Mouse (Mus musculus) forebrain, embryonic 13.5 days (tissue): ENCODE measurements around the gene Olfr1445. TPM values are rescaled to one million over a fixed set of nuclear protein-coding genes. Genes with fewer than 3 reads are reported as not detected.

ENCODE experiments used
- ATAC-seq: fragments of 200-750 bp; cut with Nextera tagmentation; 2 replicates; pipeline ENCODE4 v1.8.0; 2017
- H3K27ac ChIP-seq: fragments of 300-500 bp; sonication (generic); 2 replicates; pipeline ENCODE4 v1.5.1; 2015; ENCODE audit warnings: inconsistent platforms, mild to moderate bottlenecking, moderate library complexity
- H3K27me3 ChIP-seq: fragments of 300-500 bp; sonication (generic); 2 replicates; pipeline ENCODE4 v1.6.1; 2015; ENCODE audit warnings: mild to moderate bottlenecking, inconsistent platforms
- H3K36me3 ChIP-seq: fragments of 300-500 bp; sonication (generic); 2 replicates; pipeline ENCODE4 v1.6.1; 2015; ENCODE audit warnings: mild to moderate bottlenecking, inconsistent platforms; ENCODE audit not compliant: poor library complexity, severe bottlenecking
- H3K4me1 ChIP-seq: fragments of 300-500 bp; sonication (generic); 2 replicates; pipeline ENCODE4 v1.6.1; 2015; ENCODE audit warnings: inconsistent platforms
- H3K4me2 ChIP-seq: fragments of 300-500 bp; sonication (generic); 2 replicates; pipeline ENCODE4 v1.6.1; 2015; ENCODE audit warnings: inconsistent platforms, mild to moderate bottlenecking, moderate library complexity
- H3K4me3 ChIP-seq: fragments of 300-500 bp; sonication (generic); 2 replicates; pipeline ENCODE4 v1.5.1; 2015; ENCODE audit warnings: mild to moderate bottlenecking, inconsistent platforms
- H3K9ac ChIP-seq: fragments of 300-500 bp; sonication (generic); 2 replicates; pipeline ENCODE4 v1.6.1; 2015; ENCODE audit warnings: mild to moderate bottlenecking, inconsistent platforms
- H3K9me3 ChIP-seq: fragments of 300-500 bp; sonication (generic); replicated peaks from 2 replicates; pipeline ENCODE4 v1.6.1; 2016; ENCODE audit warnings: inconsistent platforms
- WGBS: fragments of 180-500 bp; shearing (Covaris S2); methylation state at CpG from one replicate; pipeline ENCODE4 v1.1.7; 2015; 5-methylcytosine and 5-hydroxymethylcytosine counted together
- polyA plus RNA-seq: library from polyadenylated mRNA; unstranded; fragments of >200 nt; fragmentation: Nextera tagmentation; extraction: Ambion mirVana; gene quantifications from 2 replicates; pipeline ENCODE4 v1.2.1, GENCODE M21; 2015

The Olfr1445 gene
- polyA plus RNA-seq, result not detected in 2 replicates

DNA sequence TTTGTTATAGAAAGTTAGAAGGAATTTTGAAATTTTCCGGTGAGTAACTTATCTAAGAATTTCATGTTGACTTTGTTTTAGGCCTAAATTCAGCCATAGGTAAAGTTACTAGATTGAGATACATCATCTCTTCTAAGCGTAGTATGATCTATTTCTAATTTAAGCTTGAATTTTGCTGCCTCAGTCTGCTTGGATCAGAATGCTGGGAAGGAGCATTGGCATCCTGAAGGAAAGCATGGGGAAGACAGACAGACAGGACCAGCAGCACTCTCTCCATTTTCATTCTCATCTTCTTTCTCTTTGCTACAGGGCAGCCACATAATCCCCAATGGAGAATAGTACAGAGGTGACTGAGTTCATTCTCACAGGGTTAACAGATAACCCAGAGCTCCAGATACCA, at the start of gene Olfr1445:
TSS of gene Olfr1445 (plus strand) at position 301 of the 400 bp plus-strand sequence.
- Histone ChIP-seq H3K4me3 (no peak within 1 kb of the TSS), H3K4me1 (no peaks in the 10 kb centered on the region), H3K4me2 (no peak within 1 kb of the TSS), H3K27me3 (no peaks in the 10 kb centered on the region), H3K27ac (no peak within 1 kb of the TSS), H3K9me3 (peaks cover under 1% of the 10 kb centered on the region; the same call in 1 of the 2 replicates), H3K36me3 (no peaks in the 10 kb centered on the region), H3K9ac (no peak within 1 kb of the TSS)
- ATAC-seq, result no peak
- WGBS, result 85% methylated on average over 2 of the region's 2 CpGs

DNA sequence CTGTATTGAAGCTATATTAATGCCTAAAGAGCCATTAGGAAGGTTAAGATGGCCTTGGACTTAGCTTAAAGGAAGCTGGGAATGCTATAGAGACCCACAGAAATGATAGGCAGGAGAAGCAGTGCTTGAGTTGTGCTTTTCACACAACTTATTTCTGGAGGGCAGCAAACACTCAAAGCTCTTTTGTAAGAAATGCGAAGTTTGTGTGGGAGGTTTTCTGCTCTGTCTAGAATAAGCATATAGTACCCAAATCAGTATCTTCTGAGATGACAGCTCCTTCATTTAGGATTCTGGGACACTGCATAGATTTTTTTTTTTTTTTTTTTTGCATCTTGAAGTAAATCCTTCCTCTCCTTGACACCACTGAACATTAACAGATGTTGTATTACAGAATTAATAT, 45.1 kb upstream of the Olfr1445 start:
- ATAC-seq, result no peak
- no peaks in the 10 kb centered on the region for H3K9me3 ChIP-seq
- 90% methylated on average over 1 of the region's 1 CpGs for WGBS
- H3K4me3 ChIP-seq, result no peak overlapping the region
- H3K4me2 ChIP-seq, result no peak overlapping the region
- no peak overlapping the region for H3K27ac ChIP-seq
- no peaks in the 10 kb centered on the region for H3K36me3 ChIP-seq
- H3K27me3 ChIP-seq, result no peaks in the 10 kb centered on the region
- H3K9ac ChIP-seq, result no peak overlapping the region
- H3K4me1 ChIP-seq, result no peaks in the 10 kb centered on the region

DNA sequence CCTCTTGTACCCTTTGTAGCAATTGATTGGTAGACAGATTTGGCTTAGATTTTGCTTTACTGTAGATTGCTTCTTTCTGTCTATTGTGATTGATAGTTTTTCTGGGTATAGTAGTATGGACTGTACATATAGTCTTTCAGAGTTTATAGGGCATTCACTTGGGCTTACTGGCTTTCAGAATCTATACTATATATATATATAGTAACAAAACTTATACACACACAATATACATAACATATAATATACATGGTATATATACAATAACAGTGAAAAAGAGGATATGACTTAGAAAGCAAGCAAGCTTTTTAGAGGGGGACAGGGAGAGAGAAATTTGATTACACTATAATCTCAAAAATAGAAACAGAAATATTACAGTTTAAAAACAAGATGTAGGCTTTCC, 37.3 kb upstream of the Olfr1445 start, which contains the start of gene Gm5244:
TSS of gene Gm5244 (plus strand) at position 301 of the 400 bp plus-strand sequence.
- Histone ChIP-seq H3K4me3 (no peak within 1 kb of the TSS), H3K27ac (no peak within 1 kb of the TSS), H3K4me1 (no peaks in the 10 kb centered on the region), H3K36me3 (no peaks in the 10 kb centered on the region), H3K27me3 (no peaks in the 10 kb centered on the region), H3K4me2 (no peak within 1 kb of the TSS), H3K9me3 (peaks cover 3% of the 10 kb centered on the region; the same call in 1 of the 2 replicates), H3K9ac (no peak within 1 kb of the TSS)
- ATAC-seq, result no peak

DNA sequence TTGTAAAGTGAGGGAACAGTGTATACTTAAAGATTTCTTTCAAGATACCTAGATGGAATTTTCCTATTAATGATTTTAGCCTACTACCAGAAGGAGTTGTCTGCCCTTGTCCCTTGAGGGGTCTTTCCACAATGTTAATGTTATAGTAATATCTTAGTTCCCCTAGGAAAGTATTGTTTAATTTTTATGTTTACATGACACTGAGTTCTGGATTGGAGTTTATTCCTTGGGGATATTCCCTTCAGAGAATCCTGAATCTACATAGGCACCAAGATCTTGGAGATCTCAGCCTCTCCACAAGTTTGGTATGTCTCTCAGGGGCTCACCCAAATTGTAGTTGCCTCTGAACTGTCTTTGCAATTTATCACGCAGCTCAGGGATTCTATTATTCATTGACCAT, 26.7 kb upstream of the Olfr1445 start, which contains the start of gene Olfr1444:
TSS of gene Olfr1444 (plus strand) at position 301 of the 400 bp plus-strand sequence.
- H3K4me3 ChIP-seq, result no peak within 1 kb of the TSS
- no peak for ATAC-seq
- WGBS, result 53% methylated on average over 1 of the region's 1 CpGs

DNA sequence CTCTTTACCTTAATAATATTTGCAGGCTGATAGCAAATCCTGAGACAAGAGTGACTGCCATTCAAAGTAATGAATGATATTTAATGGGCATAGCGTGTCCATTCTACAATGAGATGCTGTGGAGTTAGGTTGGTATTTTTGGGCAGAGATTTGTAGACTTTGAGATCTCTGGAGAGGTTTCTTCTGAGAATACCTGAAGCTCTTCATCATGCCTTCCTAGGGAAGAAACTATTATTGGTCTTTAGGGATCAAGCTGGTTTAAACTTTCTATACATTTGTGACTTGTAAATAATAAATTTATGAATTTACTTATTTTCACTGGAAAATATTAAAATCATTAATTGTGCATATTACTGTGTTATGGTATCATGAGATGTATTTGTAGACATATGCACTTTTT, 9.8 kb downstream of the Olfr1445 start, which contains the start of gene Olfr1446:
TSS of gene Olfr1446 (minus strand) at position 101 of the 400 bp plus-strand sequence.
- no peak within 1 kb of the TSS for H3K4me3 ChIP-seq
- no peaks in the 10 kb centered on the region for H3K4me1 ChIP-seq
- no peak within 1 kb of the TSS for H3K9ac ChIP-seq
- no peaks in the 10 kb centered on the region for H3K27me3 ChIP-seq
- 85% methylated on average over 1 of the region's 1 CpGs for WGBS
- H3K9me3 ChIP-seq, result peaks cover 3% of the 10 kb centered on the region; the same call in 1 of the 2 replicates
- H3K4me2 ChIP-seq, result no peak within 1 kb of the TSS
- H3K27ac ChIP-seq, result no peak within 1 kb of the TSS
- ATAC-seq, result no peak
- no peaks in the 10 kb centered on the region for H3K36me3 ChIP-seq

More for the DNA sequence above, 26.7 kb upstream of the Olfr1445 start, which contains the start of gene Olfr1444:
- H3K9ac ChIP-seq, result no peak within 1 kb of the TSS
- H3K9me3 ChIP-seq, result no peaks in the 10 kb centered on the region; the same call in 1 of the 2 replicates
- no peak within 1 kb of the TSS for H3K4me2 ChIP-seq
- H3K36me3 ChIP-seq, result no peaks in the 10 kb centered on the region
- no peak within 1 kb of the TSS for H3K27ac ChIP-seq
- no peaks in the 10 kb centered on the region for H3K27me3 ChIP-seq
- H3K4me1 ChIP-seq, result no peaks in the 10 kb centered on the region

DNA sequence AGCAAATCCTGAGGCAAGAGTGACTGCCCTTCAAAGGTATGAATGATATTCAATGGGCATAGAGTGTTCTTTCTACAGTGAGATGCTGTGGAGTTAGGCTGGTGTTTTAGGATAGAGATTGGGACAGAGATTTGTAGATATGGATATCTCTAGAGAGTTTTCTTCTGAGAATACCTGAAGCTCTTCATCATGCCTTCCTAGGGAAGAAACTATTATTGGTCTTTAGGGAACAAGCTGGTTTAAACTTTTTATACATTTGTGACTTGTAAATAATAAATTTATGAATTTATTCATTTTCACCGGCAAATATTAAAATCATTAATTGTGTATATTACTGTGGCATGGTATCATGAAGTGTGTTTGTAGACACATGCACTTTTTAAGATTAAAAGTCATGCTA, 20.0 kb downstream of the Olfr1445 start, which contains the start of gene Olfr1447:
TSS of gene Olfr1447 (minus strand) at position 101 of the 400 bp plus-strand sequence.
- Histone ChIP-seq H3K9ac (no peak within 1 kb of the TSS), H3K9me3 (no peaks in the 10 kb centered on the region), H3K4me3 (no peak within 1 kb of the TSS), H3K36me3 (no peaks in the 10 kb centered on the region), H3K27me3 (no peaks in the 10 kb centered on the region), H3K27ac (no peak within 1 kb of the TSS), H3K4me1 (no peaks in the 10 kb centered on the region), H3K4me2 (no peak within 1 kb of the TSS)
- no peak for ATAC-seq
- 92% methylated on average over 1 of the region's 1 CpGs for WGBS

DNA sequence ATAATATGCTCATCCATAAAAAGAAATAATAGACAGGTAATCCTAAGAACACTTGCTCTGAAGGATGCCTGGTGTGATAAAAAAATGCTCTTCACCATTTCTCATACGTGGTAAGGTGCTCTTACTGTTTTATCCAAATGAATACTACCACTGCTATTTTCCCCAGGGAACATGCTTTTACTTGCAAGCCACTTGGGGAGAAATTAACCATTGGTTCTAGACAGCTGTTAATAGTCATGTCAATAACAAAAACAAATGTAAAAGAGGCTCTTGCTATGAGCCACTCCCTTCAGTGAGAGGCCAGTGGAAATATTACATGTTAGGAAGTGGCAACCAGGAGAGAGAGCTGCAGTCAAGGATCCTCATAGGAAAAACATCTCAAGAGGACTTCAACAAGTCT, 40.7 kb downstream of the Olfr1445 start, which contains the start of gene Olfr1448:
TSS of gene Olfr1448 (minus strand) at position 101 of the 400 bp plus-strand sequence.
- Histone ChIP-seq H3K9ac (no peak within 1 kb of the TSS), H3K4me1 (no peaks in the 10 kb centered on the region), H3K9me3 (peaks cover 2% of the 10 kb centered on the region), H3K27ac (no peak within 1 kb of the TSS), H3K4me3 (no peak within 1 kb of the TSS), H3K4me2 (no peak within 1 kb of the TSS), H3K27me3 (no peaks in the 10 kb centered on the region), H3K36me3 (no peaks in the 10 kb centered on the region)
- no peak for ATAC-seq
- 80% methylated on average over 1 of the region's 1 CpGs for WGBS

DNA sequence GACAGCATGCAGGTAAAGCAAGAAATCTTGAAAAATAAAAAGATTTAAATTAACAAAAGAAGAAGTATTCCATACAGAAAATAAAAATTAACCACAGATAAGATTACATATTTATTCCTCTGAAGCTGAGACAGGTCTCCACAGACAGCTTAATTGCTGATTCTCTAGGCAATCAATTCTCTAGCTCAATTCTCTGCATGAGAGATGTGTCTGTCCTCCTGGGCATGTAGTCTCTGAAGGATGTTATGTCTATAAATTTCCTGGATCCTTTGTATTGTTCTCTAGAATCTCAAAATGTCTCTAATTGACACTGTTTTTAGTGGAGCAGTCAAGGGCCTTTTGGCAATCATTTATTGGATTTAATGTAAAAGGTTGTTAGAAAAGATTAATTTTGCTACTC, 46.9 kb downstream of the Olfr1445 start, which contains the start of gene Olfr1449:
TSS of gene Olfr1449 (plus strand) at position 301 of the 400 bp plus-strand sequence.
- Histone ChIP-seq H3K9ac (no peak within 1 kb of the TSS), H3K36me3 (no peaks in the 10 kb centered on the region), H3K9me3 (peaks cover 8% of the 10 kb centered on the region), H3K27me3 (no peaks in the 10 kb centered on the region), H3K27ac (no peak within 1 kb of the TSS), H3K4me3 (no peak within 1 kb of the TSS), H3K4me1 (no peaks in the 10 kb centered on the region), H3K4me2 (no peak within 1 kb of the TSS)
- no peak for ATAC-seq

Other genes with a start within 250 kb of the Olfr1445 start
- not detected in 2 replicates for gene Olfr1442, start 213.4 kb upstream of the Olfr1445 start, polyA plus RNA-seq
- gene Olfr1443, start 205.7 kb upstream of the Olfr1445 start, polyA plus RNA-seq, result not detected in 2 replicates
- not detected in 2 replicates for gene Keg1, start 188.1 kb upstream of the Olfr1445 start, polyA plus RNA-seq
- gene Cntf, start 118.2 kb upstream of the Olfr1445 start, polyA plus RNA-seq, result 1.9 and 2.3 TPM in 2 replicates
- gene Zfp91, start 87.7 kb upstream of the Olfr1445 start, polyA plus RNA-seq, result 16.3 and 16.8 TPM in 2 replicates
- 0.74 and 0.94 TPM in 2 replicates for gene Lpxn, start 87.7 kb upstream of the Olfr1445 start, polyA plus RNA-seq
- gene Gm5244, start 37.2 kb upstream of the Olfr1445 start, polyA plus RNA-seq, result not detected in 2 replicates
- not detected in 2 replicates for gene Olfr1444, start 26.6 kb upstream of the Olfr1445 start, polyA plus RNA-seq
- not detected in 2 replicates for gene Olfr1446, start 9.7 kb downstream of the Olfr1445 start, polyA plus RNA-seq
- gene Olfr1447, start 19.9 kb downstream of the Olfr1445 start, polyA plus RNA-seq, result not detected in 2 replicates
- not detected in 2 replicates for gene Olfr1448, start 40.6 kb downstream of the Olfr1445 start, polyA plus RNA-seq
- not detected in 2 replicates for gene Olfr1449, start 47.0 kb downstream of the Olfr1445 start, polyA plus RNA-seq
- not detected in 2 replicates for gene Olfr1450, start 66.4 kb downstream of the Olfr1445 start, polyA plus RNA-seq
- gene Olfr1451, start 111.2 kb downstream of the Olfr1445 start, polyA plus RNA-seq, result not detected in 2 replicates
- not detected in 2 replicates for gene Olfr1453, start 144.5 kb downstream of the Olfr1445 start, polyA plus RNA-seq
- not detected in 2 replicates for gene Olfr1454, start 176.8 kb downstream of the Olfr1445 start, polyA plus RNA-seq
- not detected in 2 replicates for gene Olfr1457, start 214.0 kb downstream of the Olfr1445 start, polyA plus RNA-seq
- gene Olfr1458, start 222.9 kb downstream of the Olfr1445 start, polyA plus RNA-seq, result not detected in 2 replicates